15 mouse cellular contexts compared by ENCODE assay signal in the genomic region with DNA sequence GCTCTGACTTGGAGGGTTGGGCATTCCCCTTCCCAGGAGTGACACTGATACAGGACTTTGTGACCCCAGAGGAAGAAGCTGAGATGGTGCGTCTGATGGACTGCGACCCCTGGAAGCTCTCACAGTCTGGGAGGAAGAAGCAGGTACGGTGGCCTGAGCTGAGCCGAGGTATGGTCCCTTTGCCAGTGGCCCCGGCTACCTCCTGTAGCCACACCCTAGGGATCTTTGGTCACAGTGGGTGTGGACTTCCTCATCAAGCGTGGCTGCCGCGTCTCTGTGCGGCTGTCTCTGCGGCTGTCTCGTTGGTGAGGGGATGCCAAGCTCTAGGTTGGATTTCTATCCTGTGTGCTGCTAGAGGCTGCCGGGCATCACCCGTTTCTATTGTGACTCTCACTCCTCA.
"Had no signal": no experiment of that assay in that cellular context is flagged by ENCODE, and none has a peak within 500 bp of the region (broad histone marks: within the 10 kb centered on the region; RNA-seq: fewer than 3 reads in every experiment).

No protein-coding gene starts in this region.

- H3K9me3 ChIP-seq: intestine, embryonic 15.5 days; liver, embryonic 13.5 days; midbrain, embryonic 13.5 days; neural tube, embryonic 15.5 days had no signal

- H3K4me2 ChIP-seq: intestine, embryonic 15.5 days; limb, embryonic 13.5 days; liver, embryonic 13.5 days; lung, embryonic 14.5 days; midbrain, embryonic 13.5 days; neural tube, embryonic 15.5 days had no signal

- ATAC-seq: intestine, embryonic 15.5 days; midbrain, embryonic 13.5 days had no signal

- H3K4me3 ChIP-seq: intestine, embryonic 15.5 days; layer of hippocampus, adult 2 months; limb, embryonic 13.5 days; liver, embryonic 13.5 days; midbrain, embryonic 13.5 days; myocyte; neural tube, embryonic 15.5 days had no signal

- DNase-seq: kidney, adult 18-20 months; kidney, postnatal 10 days; kidney, postnatal 4 days; liver, embryonic 13.5 days; lung, embryonic 14.5 days; lung, postnatal 10 days; lung, postnatal 4 days; spleen, adult 18-20 months; thymus, postnatal 4 days had no signal

- H3K27me3 ChIP-seq: intestine, embryonic 15.5 days; limb, embryonic 13.5 days; liver, embryonic 13.5 days; midbrain, embryonic 13.5 days; neural tube, embryonic 15.5 days had no signal

- H3K27ac ChIP-seq: intestine, embryonic 15.5 days; layer of hippocampus, adult 2 months; limb, embryonic 13.5 days; liver, embryonic 13.5 days; midbrain, embryonic 13.5 days; neural tube, embryonic 15.5 days had no signal

- H3K9ac ChIP-seq: intestine, embryonic 15.5 days; limb, embryonic 13.5 days; liver, embryonic 13.5 days; lung, embryonic 14.5 days; midbrain, embryonic 13.5 days; neural tube, embryonic 15.5 days had no signal
